Mouse (Mus musculus): ENCODE measurements around the gene Npnt.

Gene Npnt

GRCm38 (mm10) chr3:132892481-132892880 lies 57.6 kb downstream of the Npnt start:
- DNase-seq (ENCODE audit: low spot score in 2 of 2), result no peak

DNA sequence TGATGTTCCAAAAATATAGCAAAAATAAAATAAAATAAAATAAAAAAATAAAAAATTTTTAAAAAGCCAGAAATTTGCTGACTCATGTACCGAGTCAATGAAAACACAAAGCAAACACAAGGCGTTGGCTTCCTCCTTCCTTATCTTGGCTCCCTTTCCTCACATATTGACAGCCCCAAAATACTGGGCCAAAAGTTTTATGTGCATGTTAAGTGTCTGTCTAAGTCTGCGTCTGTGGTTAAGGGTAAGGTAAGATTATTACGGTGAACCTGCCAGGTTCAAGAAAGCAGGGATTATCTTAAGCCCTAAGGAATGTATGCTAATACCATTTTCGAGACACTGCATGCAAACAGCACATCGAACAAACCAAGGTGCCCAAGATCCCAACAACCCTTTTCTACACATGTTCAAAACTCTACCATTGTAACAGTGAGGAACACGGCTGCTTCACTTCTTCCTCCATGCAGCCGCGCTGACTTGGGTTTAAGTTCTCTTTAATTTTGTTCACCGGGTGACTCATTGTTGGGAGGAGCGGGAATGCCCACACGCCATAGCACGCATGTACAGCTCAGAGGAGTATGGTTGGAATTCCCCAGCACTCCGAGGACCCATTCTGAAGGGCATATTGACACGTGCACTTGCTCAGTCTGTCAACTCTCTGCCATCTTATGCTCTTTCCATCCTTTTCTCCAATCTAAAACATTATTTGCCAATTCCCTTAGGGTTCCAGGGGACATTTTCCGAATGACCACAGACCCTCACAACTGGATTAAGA lies 62.8 kb downstream of the Npnt start:
- DNase-seq (ENCODE audit: low spot score in 2 of 2), result no peak

DNA sequence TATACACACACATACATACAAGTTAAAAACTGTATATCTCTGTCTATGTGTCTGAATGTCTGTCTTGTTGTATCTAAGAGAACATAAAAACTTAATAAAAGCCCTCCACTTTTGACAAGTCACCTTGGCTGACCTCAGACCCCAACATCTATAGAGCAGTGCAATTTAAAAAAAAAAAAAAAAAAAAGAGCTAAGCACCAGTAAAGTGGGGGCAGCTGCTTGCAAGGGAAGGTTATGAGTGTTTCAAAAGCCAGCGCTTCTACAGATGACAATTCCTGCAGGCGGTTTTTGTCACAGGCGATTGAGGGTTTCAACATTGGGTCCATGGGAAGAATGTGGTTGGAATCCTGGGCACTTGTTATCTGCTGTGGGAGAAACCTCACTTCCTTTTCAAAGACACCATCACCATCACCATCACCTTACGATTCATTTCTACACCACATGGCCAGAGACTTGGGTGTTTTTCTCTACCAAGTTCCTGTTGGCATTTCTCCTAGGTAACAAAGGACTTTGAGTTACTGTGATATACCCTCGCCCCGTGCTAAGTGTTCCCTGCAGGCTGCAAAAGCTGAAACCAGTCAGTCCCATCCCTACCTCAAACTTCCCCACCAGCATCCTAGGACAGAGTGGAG lies 63.6 kb downstream of the Npnt start:
- DNase-seq (ENCODE audit: low spot score in 2 of 2), result no peak

- DNase-seq (ENCODE audit: low spot score in 2 of 2), result no peak
Observed at GRCm38 (mm10) chr3:132884459-132884858, 65.6 kb downstream of the Npnt start.

GRCm38 (mm10) chr3:132883256-132883655 lies 66.8 kb downstream of the Npnt start:
- DNase-seq (ENCODE audit: low spot score in 2 of 2), result no peak

DNA sequence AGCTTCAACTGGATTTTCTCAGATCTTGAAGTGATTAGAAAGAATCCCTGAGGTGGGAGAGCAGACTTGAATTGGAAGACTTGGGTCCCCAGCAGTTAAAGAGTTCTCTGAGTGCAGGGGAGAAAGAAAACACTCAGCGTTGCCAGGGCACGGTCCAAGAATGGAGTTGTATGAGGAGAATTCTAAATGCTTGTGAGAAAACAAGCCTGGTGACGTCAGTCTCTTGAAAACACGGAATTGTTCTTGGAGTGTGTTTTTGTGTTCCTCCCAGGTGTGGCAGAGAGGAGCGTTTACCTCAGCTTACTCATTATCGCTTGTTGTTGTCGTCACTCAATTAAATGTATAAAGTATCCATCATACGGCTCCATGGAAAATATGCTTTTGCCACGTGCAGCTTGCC lies 69.3 kb downstream of the Npnt start:
- DNase-seq (ENCODE audit: low spot score in 2 of 2), result no peak

- no peak for DNase-seq (ENCODE audit: low spot score in 2 of 2)
Observed at GRCm38 (mm10) chr3:132880361-132880760, 69.7 kb downstream of the Npnt start.

DNA sequence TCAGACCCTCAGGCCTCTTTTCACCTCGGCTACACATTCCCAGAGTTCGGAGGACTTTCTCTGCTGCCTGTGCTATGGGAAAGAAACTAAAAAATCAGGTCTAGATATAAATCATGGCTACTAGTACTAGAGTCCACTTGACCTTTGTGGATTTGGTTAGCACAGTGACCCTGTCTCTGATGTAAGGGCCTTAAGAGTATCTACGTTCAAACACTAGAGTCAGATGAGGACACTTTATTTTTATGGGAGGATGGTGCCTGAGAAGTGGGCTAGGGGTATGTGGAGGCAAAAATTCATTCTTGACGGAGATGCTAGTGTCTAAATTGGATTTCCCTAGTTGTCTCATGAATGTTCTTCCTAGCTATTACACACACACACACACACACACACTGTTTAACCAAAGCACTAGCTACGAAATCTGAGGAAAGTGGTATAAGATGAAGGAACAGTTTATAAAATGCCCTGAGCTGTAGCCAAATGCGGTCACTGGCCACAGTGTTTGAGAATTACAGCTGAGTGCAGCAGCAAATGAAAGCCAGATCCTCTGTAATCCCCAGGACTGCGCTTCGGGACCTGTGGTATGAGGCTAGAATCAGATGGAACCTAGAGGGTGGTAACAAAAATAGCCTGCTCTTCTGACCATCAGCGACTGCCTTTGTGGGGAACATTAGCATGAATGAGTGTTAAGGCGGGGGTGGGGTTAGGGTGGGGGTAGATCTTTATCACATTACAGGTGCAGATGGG lies 73.0 kb downstream of the Npnt start:
- DNase-seq (ENCODE audit: low spot score in 2 of 2), result no peak

DNA sequence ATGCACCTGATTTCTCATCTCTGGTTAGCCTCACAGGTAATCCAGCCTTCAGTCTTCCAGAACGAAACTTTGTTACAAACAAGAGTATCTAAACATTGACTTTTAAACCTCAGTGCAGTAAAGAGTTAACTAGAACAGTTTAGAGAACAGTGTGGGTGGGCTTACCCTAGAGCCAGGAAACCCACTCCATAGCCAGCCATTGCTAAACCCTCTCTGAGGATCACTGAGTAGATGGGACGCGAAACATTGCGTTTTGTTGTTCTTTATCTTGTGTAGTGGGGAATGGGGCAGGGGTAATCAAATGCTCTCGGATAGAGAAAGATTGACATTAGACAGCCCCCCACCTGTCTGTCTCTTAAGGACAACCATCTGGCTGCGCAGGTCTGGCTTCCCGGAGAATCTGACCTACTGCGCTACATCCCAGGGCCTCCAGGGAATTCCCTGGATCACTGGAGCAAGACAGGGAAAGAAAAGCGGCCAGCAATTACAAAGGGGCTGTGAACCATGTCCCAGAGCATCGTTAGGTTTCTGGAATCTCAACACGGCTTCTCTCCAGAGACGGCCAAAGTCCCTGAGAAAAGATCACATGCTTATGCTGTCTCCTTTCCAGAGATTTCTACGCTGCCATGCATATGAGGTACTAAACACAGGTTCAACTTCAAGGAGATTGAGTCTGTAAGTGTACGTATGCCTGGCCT lies 73.9 kb downstream of the Npnt start:
- DNase-seq (ENCODE audit: low spot score in 2 of 2), result no peak

DNA sequence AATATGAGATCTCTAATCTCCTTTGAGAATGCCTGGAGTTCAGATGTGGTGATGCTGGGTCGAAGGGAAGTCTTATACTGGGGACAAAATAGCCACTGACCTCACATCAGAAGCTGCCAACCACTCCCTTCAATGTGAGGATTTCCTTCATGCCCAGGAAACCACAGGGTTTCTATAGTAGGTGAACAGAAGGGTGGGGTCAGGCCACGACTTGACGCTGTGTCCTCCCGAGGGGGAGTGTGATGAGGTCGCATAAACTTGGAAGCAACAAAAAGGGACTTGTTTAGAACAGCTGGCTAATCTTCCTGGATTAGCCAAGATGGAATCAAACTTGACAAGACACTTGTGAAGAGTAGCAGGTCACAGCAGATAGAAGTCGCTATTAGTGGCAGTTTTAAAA lies 76.8 kb downstream of the Npnt start:
- no peak for DNase-seq (ENCODE audit: low spot score in 2 of 2)

GRCm38 (mm10) chr3:132871318-132871904 lies 78.7 kb downstream of the Npnt start:
- DNase-seq (ENCODE audit: low spot score in 2 of 2), result peak in 1 of 2 experiments; percentile 40

DNA sequence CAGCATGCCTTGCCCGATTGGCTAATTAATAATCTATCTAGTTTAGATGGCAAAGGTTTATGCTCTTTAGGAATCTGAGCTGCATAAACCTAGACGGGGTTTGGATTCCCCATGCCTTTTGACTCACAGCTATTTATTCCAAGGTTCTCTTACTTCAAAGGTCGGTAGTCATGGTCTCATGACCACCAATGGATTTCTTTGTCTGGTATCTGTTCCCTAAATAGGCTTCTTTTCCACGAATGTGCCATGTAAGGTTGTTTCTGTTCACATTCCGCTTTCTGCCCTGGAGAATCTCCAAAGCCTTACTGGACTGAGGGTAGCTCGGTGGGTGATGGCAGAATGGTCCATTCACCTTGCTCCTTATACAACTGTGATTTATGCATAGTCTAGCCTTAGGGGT lies 80.0 kb downstream of the Npnt start:
- no peak for DNase-seq (ENCODE audit: low spot score in 2 of 2)

DNA sequence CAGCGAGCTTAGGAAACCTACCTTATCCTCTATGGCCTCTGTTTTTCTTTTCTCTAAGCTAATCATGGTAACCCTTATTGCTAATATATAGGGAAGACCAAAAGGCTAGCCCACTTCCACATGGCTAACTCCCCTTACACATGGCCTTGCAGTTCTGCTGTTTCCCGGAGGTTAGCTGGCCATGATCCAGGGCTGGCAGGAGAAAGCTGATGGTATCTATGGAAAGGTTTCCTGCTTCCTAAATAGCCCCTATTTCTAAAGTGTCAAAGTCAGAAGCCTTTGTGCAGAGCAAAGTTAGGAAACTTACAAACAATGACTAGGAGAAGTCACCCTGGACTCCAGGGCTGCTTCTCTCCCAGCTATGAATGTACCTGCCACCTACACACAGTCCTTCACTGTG lies 81.3 kb downstream of the Npnt start:
- no peak for DNase-seq (ENCODE audit: low spot score in 2 of 2)

DNA sequence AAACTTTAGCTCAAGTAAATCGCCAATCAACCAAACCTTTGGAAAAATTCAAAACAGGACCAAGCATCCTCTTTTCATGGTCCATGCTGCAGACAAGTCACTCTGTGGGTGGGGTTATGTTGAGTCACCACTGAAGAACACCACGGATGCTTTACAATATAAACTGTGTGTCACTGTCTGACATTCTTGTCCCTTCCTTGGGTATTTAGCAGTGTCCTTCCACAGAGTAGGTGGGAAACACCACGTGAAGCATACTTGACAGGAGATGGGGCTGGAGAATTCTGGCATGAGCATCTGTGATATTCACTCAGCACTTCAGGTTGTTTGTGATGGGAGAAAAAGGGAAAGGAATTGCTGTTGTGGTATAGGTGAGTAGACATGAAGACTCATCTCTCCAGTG lies 83.1 kb downstream of the Npnt start:
- no peak for DNase-seq (ENCODE audit: low spot score in 2 of 2)

GRCm38 (mm10) chr3:132865596-132865995 lies 84.5 kb downstream of the Npnt start:
- DNase-seq (ENCODE audit: low spot score in 2 of 2), result no peak

DNA sequence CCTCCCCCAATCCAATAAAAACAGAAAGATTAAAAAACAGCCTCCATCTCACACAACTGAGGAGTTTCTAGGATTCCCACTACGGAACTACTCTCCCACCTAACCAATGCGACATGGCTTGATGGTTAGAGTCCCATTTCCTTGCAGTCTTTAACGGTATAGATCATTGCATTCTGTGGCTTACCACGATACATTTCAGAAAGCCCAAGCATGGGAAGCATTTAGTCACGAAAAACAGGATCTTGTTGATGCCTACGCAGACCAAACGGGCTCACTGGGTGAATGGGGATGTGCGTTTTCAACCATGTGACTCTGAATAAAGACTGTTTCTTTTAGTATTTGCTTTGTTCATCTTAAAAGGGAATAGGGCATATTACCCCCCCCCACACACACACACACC lies 85.1 kb downstream of the Npnt start:
- DNase-seq (ENCODE audit: low spot score in 2 of 2), result no peak

DNA sequence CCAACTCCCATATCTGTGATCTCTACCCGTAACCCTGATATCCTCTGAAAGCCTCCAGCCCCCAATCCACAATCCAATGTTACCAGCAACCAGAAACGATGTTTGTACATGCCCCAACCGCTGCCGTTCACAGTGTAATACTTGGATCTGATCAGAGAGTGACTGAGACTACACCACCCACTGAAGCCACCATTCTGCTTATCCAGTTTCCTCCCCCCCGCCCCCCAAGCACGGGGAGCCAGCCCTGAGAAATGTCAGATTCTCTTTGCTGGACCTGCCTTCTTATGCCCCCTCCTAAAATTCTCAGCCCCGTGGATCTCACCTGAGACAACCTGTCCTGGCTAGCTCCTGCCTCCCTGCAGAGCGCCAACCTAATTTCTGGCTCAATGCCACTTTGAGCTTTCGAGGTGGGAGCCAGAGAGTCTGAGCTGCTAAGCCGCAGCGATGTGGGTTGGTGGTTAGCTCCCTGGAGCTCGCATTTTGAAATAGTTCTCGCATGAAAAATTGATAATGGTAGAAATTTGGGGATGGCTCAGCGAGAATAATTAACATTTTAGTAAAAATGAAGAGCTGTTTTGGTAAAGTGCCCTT lies 85.7 kb downstream of the Npnt start:
- no peak for DNase-seq (ENCODE audit: low spot score in 2 of 2)

DNA sequence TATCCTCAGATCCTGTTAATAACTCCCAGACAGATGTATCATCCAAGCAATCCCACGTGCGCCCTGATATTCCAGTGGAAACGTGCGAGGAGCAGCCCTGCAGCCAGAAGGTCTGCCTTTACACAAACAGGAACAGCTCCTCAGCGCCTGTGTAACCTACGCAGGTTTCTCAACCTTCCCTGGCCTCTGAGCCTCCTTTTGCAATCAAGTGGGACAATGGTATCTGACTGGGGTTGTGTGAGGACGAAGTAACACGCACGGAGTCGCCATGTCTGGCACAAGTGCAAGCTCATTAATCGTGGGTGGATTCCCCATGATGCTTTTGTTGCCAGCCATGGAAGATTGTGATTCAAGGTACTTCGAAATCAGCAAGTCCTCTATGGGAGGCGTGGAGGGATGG lies 86.2 kb downstream of the Npnt start:
- no peak for DNase-seq (ENCODE audit: low spot score in 2 of 2)

DNA sequence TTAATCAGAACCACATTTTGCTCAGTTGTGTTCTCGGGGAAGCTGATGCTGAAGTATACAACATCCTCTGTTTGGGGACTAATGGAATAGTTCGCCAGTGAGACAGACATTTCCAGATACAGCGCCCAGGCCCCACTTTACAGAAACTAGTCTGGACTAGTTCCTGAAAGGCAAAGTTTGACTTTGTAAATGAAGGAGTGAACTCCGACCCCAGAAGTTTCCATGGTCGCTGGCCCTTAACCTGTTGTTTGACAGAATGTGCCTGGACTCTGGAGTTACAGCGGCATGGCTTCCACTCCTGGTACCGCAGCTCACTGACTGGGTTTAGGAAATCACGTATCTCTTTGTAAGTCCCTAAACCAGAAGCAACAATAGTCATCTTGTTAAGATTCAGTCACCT lies 89.3 kb downstream of the Npnt start:
- DNase-seq (ENCODE audit: low spot score in 2 of 2), result no peak

- DNase-seq (ENCODE audit: low spot score in 2 of 2), result no peak
Observed at GRCm38 (mm10) chr3:132859573-132859972, 90.5 kb downstream of the Npnt start.

- DNase-seq (ENCODE audit: low spot score in 2 of 2), result no peak
Observed at GRCm38 (mm10) chr3:132858849-132859248, 91.2 kb downstream of the Npnt start.

DNA sequence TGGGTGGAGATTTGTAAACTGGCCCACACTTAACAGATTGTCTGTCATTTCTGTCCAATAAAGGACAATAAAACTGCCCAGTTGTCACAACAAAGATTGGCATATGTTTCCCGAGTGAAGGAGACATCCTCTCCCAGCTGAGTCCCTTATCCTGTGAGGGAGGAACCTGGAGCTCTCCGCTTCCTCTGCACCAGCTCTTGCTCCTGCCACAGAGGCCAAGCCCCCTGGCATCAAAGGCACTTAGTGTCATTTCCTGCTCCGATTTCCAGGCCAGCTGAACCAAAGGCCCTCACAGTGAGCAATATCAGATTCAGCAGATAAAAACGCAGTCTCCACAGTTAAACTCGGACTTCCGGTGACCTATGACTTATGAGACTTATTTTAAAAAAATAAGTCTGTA lies 93.4 kb downstream of the Npnt start:
- DNase-seq (ENCODE audit: low spot score in 2 of 2), result no peak

All from right cerebral cortex, postnatal 10 days (tissue).